Comparison of ENCODE assay signal across 13 mouse cellular contexts in the genomic region with DNA sequence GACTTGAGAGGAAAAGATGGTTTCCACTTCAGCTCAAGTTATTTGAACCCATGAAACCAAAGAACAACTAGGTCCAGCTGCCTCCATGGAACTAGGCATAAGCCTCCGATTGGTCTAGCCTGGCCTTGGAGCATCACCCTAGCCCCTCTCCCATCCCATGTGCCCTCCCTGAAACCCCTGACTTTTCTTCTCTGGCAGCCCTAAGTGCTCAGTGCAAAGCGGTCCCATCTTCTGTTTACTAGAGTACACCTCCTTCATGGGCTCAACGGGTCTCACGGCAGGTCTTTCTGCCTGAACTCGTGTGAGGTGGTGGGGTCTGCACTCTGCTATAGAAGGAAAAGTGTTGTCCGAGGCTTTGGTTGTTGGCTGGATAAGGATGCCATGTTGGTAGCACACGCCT.
A peak's percentile ranks its signal among the peaks of the same experiment; 100 is the strongest.
DNase-seq lines count a peak whose midpoint lies in the region.
"Had no signal": no experiment of that assay in that cellular context is flagged by ENCODE, and none has a peak within 500 bp of the region (broad histone marks: within the 10 kb centered on the region; RNA-seq: fewer than 3 reads in every experiment).

No protein-coding gene starts in this region.

- peak; percentile 91 for DNase-seq in heart, adult 11 months
- DNase-seq in heart, postnatal 36 days: no peak
- DNase-seq: adrenal gland, adult 2 months; adrenal gland, adult 8-10 months; adrenal gland, postnatal 10 days; adrenal gland, postnatal 14 days; adrenal gland, postnatal 25 days; adrenal gland, postnatal 36 days; B cell, adult 2 months; cerebellum, adult 11 months; cerebellum, adult 11-12 months; cerebellum, adult 18-20 months; cerebellum, adult 2 months had no signal

- intact Hi-C loops in heart, postnatal 36 days (cut with DNase I): no loop called here
